Mouse (Mus musculus) limb, embryonic 10.5 days (tissue): ENCODE results near the gene Sh2d3c. TPM values are rescaled to one million over a fixed set of nuclear protein-coding genes. Genes with fewer than 3 reads are reported as not detected.

Experiments used
- DNase-seq: peaks from one replicate; pipeline ENCODE4 v3.0.0-alpha.2; 2017; ENCODE audit warnings: low spot score
- H3K27ac ChIP-seq: fragments of 300-500 bp; sonication (generic); 2 replicates; pipeline ENCODE4 v1.5.1; 2016; ENCODE audit warnings: mild to moderate bottlenecking
- H3K27me3 ChIP-seq: fragments of 300-500 bp; sonication (generic); 2 replicates; pipeline ENCODE4 v1.6.1; 2016; ENCODE audit warnings: low read depth, mild to moderate bottlenecking; ENCODE audit not compliant: poor library complexity, severe bottlenecking
- H3K36me3 ChIP-seq: fragments of 300-500 bp; sonication (generic); 2 replicates; pipeline ENCODE4 v1.6.1; 2016; ENCODE audit warnings: mild to moderate bottlenecking, moderate library complexity
- H3K4me1 ChIP-seq: fragments of 300-500 bp; sonication (generic); 2 replicates; pipeline ENCODE4 v1.6.1; 2016
- H3K4me3 ChIP-seq: fragments of 300-500 bp; sonication (generic); 2 replicates; pipeline ENCODE4 v1.5.1; 2016; ENCODE audit warnings: mild to moderate bottlenecking, moderate library complexity
- H3K9me3 ChIP-seq: fragments of 300-500 bp; sonication (generic); replicated peaks from 2 replicates; pipeline ENCODE4 v1.6.1; 2016; ENCODE audit warnings: mild to moderate bottlenecking
- WGBS: fragments of 180-500 bp; shearing (Covaris S2); methylation state at CpG from one replicate; pipeline ENCODE4 v1.1.7; 2016; 5-methylcytosine and 5-hydroxymethylcytosine counted together
- polyA plus RNA-seq: library from polyadenylated mRNA; unstranded; fragments of >200 nt; fragmentation: Nextera tagmentation; extraction: Ambion mirVana; gene quantifications from 2 replicates; pipeline ENCODE4 v1.2.1, GENCODE M21; 2016

Gene Sh2d3c
- polyA plus RNA-seq, 1 experiment from 2014 or later, result 20.9 TPM

DNA sequence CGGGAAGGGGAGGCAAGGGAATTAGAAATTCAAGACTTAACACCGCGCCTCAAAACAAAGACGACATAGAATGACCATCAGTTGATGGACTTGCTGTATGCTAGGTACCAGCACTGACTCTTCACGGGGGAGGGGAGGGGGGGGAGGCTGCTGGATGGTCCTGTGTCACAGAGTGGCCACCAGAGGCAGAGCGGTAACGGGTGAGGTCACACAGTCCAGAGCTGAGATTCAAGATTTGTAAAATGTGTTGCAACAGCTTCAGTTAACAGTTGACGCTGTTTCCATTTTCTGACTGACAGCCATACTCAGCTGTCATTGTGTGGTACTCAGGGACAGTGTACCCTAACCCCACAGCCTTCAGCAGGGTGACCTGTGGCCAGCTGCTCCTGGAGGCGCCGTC is 31.3 kb downstream of the Sh2d3c start:
- 74% methylated on average over 10 of the region's 10 CpGs for WGBS
- peaks cover 15% of the 10 kb centered on the region for H3K27me3 ChIP-seq
- DNase-seq, result no peak
- H3K27ac ChIP-seq, result no peak overlapping the region
- peaks cover 29% of the 10 kb centered on the region for H3K36me3 ChIP-seq
- peaks cover 29% of the 10 kb centered on the region for H3K4me1 ChIP-seq
- no peaks in the 10 kb centered on the region for H3K9me3 ChIP-seq
- H3K4me3 ChIP-seq, result peak overlapping the region; percentile 57; the same call in 1 of the 2 replicates

DNA sequence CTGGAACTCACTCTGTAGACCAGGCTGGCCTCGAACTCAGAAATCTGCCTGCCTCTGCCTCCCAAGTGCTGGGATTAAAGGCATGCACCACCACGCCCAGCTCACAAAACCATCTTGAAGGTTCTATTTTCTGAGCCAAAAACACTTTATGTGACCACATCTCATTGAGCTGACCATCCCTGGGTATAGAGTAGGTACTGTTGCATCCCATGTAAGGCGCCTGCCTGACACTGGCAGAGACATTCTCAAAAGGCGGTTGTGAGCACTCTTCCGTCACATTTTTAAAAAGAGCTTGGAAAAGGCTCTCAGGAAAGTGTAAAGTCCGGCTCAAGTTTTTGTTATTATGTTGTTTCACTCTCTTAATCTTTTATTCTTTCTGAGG is 35.8 kb downstream of the Sh2d3c start:
- H3K27me3 ChIP-seq, result peaks cover 15% of the 10 kb centered on the region
- no peak for DNase-seq
- H3K36me3 ChIP-seq, result peaks cover 35% of the 10 kb centered on the region
- peak overlapping the region; percentile 68 for H3K4me3 ChIP-seq
- H3K4me1 ChIP-seq, result peaks cover 24% of the 10 kb centered on the region
- no peaks in the 10 kb centered on the region for H3K9me3 ChIP-seq
- 35% methylated on average over 6 of the region's 6 CpGs for whole genome bisulfite sequencing
- H3K27ac ChIP-seq, result peak overlapping the region; percentile 95; the same call in 1 of the 2 replicates

DNA sequence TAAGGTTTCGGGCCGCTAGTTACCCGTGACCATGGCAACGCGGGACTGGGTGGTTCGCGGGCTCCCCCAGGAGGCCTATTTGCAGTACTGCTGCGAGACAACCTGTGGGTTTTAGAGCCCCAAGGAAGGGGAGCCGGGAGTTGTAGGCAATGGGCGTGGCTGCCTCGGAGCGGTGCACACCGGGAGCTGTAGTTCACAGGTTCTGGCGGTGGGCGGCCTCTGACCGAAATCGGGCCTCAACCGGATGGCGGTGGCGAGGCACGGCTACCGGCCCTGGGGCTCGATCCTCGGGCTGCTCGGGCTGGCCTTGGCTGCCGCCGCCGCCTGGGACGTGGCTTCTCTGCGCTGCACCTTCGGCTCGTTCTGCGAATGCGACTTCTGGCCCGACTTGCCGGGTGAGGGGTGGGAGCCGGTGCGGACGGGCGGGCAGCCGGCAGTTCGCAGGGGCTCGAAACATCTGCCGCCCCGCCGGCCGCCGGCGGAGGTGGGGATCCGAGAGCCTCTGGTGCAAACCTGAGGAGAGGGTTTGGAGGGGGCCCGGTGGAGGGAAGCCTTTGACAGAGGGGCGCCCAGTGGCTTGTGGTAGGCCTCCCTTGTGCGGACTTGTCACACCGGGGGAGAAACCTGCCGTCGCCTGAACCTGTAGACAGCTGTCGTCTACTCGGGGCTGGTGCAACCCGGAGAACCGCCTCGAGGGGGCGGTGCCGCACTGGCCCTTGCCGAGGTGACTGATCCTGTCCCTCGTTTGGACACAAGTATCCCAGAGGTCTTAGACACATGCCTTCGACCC is 36.4 kb downstream of the Sh2d3c start, which contains the start of gene Tor2a:
Gene Tor2a, plus strand, starts transcription at position 179 of the 790 bp plus-strand sequence.
- Histone ChIP-seq H3K9me3 (no peaks in the 10 kb centered on the region), H3K27ac (peak within 1 kb of the TSS; percentile 95), H3K27me3 (peaks cover 15% of the 10 kb centered on the region), H3K4me3 (peak within 1 kb of the TSS; percentile 68), H3K36me3 (peaks cover 41% of the 10 kb centered on the region), H3K4me1 (peaks cover 18% of the 10 kb centered on the region; the same call in 1 of the 2 replicates)
- under 1% methylated on average over 66 of the region's 66 CpGs for WGBS
- DNase-seq, result peak; percentile 95

DNA sequence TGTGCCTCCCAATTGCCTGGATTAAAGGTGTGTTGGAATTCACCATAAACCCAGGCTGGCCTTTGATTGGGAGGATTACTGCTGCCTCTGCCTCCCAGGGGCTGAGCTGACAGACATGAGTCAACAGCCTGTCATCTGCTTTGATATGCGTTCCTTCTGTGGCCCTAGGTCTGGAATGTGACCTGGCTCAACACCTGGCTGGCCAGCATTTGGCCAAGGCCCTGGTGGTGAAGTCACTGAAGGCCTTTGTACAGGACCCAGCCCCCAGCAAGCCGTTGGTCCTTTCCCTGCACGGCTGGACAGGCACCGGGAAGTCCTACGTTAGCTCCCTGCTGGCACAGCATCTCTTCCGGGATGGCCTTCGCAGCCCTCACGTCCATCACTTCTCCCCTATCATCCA is 37.6 kb downstream of the Sh2d3c start:
- no peak overlapping the region for H3K27ac ChIP-seq
- H3K4me1 ChIP-seq, result peaks cover 15% of the 10 kb centered on the region; the same call in 1 of the 2 replicates
- 0 out of 2 replicates have a peak, but pooled peaks cover 7% of the 10 kb centered on the region for H3K27me3 ChIP-seq
- WGBS, result 71% methylated on average over 8 of the region's 8 CpGs
- no peaks in the 10 kb centered on the region for H3K9me3 ChIP-seq
- H3K4me3 ChIP-seq, result no peak overlapping the region
- DNase-seq, result no peak
- H3K36me3 ChIP-seq, result peaks cover 40% of the 10 kb centered on the region

DNA sequence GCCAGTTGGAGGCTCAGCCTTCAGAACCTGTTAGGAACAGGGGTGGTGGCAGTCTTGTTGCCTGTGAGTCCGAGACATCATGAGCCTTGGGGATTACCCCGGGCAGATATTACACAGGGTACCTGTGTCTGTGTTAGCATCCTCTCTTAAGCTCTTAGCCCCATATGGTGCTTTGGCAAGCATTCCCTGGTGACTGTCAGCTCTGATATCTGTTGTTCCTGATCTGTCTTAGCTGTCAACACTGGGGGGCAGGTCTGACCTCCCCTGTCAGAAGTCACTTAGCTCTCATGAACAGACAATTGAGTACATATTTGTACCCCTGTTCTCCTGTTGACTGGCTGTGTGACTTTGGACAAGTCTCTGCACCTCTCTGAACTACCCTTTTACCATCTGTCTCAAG is 38.1 kb downstream of the Sh2d3c start:
- Histone ChIP-seq H3K27me3 (0 out of 2 replicates have a peak, but pooled peaks cover 7% of the 10 kb centered on the region), H3K9me3 (no peaks in the 10 kb centered on the region), H3K27ac (no peak overlapping the region), H3K4me1 (peaks cover 15% of the 10 kb centered on the region; the same call in 1 of the 2 replicates), H3K36me3 (peaks cover 40% of the 10 kb centered on the region), H3K4me3 (no peak overlapping the region)
- 86% methylated on average over 2 of the region's 2 CpGs for WGBS
- no peak for DNase-seq

DNA sequence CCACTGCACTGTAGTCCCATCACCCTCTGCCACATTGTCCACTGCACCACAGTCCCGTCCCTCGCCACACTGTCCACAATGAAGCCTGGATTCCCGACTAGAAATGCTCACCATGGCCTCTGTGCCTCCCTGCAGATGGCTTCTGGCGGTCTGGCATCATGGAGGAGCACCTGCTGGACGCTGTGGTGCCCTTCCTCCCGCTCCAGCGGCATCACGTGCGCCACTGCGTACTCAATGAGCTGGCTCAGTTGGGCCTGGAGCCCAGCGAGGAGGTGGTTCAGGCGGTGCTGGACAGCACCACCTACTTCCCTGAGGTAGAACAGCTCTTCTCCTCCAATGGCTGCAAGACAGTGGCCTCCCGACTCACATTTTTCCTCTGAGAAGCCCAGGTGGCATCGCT is 40.5 kb downstream of the Sh2d3c start:
- Histone ChIP-seq H3K27me3 (no peaks in the 10 kb centered on the region), H3K36me3 (peaks cover 34% of the 10 kb centered on the region), H3K27ac (no peak overlapping the region), H3K9me3 (no peaks in the 10 kb centered on the region), H3K4me3 (no peak overlapping the region), H3K4me1 (peaks cover 15% of the 10 kb centered on the region; the same call in 1 of the 2 replicates)
- WGBS, result 91% methylated on average over 14 of the region's 14 CpGs
- DNase-seq, result no peak

DNA sequence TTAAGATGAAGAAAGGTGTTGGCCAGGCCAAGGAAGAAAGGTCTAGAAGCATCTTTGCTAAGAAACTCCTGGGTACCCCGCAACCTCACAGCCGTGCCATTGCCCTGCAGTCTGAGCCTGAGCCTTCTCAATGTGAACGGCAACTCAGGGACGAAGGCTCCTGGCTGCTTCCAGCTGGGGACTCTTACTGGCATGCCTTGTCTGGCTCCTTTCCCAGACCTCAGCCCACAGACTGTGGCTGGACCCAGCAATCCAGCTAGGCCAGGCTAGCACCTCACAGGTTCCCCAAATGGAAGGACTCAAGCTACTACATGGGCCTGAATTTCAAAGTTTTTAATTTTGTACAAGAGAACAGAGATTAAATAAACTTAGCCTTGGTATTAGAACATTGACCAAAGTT is 41.0 kb downstream of the Sh2d3c start:
- Histone ChIP-seq H3K4me3 (no peak overlapping the region), H3K9me3 (no peaks in the 10 kb centered on the region), H3K27me3 (no peaks in the 10 kb centered on the region), H3K4me1 (peaks cover 12% of the 10 kb centered on the region; the same call in 1 of the 2 replicates), H3K27ac (no peak overlapping the region), H3K36me3 (peaks cover 34% of the 10 kb centered on the region)
- no peak for DNase-seq
- 95% methylated on average over 4 of the region's 4 CpGs for WGBS

DNA sequence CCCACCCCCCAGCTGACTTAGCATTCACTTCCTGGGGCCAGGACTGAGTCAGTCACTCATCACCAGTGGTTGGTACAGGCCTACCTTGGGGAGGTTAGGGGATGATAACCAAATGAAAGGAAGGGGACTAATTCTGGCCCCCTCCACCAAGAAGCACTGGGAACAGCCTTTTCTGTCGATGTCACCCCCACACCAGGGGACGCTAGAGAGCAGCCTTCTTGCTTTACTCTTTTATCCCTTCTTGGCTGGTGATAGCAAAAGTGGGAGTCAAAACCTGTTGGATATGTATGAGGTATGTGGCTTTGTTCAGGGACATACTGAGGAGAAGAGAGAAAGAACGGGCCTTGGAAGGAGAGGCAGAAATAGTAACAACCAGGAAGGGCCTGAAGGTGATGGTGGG is 42.5 kb downstream of the Sh2d3c start:
- H3K4me3 ChIP-seq, result no peak overlapping the region
- peaks cover 9% of the 10 kb centered on the region for H3K4me1 ChIP-seq
- no peaks in the 10 kb centered on the region for H3K27me3 ChIP-seq
- 83% methylated on average over 3 of the region's 3 CpGs for WGBS
- H3K27ac ChIP-seq, result no peak overlapping the region
- peaks cover 34% of the 10 kb centered on the region for H3K36me3 ChIP-seq
- H3K9me3 ChIP-seq, result no peaks in the 10 kb centered on the region
- no peak for DNase-seq

DNA sequence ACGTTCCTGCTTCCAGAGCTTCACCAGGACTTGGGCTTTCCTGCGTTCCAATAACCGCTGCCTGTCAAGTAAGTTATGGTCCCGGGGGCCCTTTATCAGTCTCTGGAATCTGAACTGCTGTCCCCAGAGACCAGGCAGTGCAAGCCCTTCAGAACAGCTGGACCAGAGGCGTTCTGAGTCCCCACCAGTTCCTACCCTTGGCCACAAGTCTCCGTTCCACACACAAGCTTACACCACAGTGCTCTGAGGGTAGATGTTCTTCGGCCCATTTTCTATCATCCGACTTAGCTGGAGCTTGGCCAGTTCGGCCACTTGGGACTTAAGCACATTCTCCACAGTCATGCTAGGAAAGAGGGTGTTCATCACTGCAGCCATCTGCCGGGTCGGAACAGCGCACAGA is 46.4 kb downstream of the Sh2d3c start:
- DNase-seq, result no peak
- WGBS, result 77% methylated on average over 12 of the region's 12 CpGs
- Histone ChIP-seq H3K9me3 (no peaks in the 10 kb centered on the region), H3K4me1 (peaks cover 16% of the 10 kb centered on the region), H3K27ac (no peak overlapping the region), H3K27me3 (no peaks in the 10 kb centered on the region), H3K36me3 (peaks cover 10% of the 10 kb centered on the region), H3K4me3 (no peak overlapping the region)

DNA sequence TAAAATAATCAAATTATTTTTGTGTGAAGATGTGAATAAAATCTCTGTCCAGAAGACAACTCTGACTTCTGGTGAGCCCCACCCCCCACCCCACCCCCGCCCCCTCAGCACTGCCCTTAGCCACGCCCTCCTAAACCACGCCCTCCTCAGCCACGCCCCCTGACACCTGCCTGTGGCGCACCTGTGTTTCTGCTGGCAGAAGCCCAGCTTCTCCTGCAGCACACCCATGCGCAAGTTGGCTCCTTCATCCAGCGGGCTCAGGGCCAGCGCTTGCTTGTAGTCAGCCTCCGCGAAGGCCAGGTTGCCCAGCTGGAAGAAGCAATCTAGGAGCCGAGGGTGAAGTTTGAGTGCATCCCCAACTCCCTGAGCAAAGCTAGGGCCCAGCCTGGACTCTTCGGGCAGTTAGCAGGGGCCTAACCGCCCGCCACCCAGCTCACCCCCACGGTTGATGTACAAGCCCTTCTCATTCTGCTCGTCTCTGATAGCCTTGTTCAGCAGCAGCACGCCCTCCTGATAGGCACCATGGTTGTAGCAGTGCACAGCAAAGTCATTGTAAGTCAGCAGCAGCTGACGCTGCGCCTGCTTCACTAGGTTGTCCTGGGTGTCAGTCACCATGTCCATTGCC is 47.9 kb downstream of the Sh2d3c start:
- Histone ChIP-seq H3K4me3 (no peak overlapping the region), H3K27ac (no peak overlapping the region), H3K36me3 (no peaks in the 10 kb centered on the region), H3K27me3 (no peaks in the 10 kb centered on the region), H3K9me3 (no peaks in the 10 kb centered on the region), H3K4me1 (peaks cover 16% of the 10 kb centered on the region)
- DNase-seq, result no peak
- 46% methylated on average over 19 of the region's 19 CpGs for WGBS

DNA sequence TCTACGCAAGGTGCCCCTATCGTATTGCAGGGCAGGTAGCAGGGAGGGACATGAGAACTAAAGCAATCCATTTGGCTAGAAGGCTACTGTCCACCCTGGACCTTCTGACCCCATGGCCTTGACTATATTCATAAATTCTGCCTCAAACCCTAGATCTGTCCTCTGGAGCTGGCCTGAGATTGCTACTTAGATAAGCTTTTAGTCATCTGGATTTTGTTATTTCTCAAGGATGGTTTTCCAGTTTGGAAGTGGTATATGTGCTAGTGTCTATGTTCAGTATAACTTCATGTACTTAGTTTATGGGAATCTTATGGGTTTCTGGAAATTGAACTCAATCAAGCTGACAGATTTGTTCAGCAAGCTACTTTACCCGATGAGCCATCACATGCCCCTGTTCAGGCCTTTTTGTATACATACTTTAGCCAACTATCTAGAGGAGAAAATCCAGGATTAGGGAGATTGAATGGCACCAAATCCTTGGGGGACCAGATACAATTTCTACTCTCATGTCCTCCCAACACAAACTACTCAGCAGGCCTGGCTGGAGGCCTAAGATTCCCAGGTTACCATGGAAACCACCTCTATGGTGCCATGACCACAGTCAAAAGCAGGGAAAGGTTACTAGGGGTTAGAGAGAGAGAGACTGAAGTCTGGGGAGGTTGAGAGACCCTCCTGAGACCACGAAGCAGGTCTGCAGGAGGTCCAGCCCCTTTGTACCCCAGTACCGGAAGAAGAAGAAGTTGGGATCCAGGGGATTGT is 48.7 kb downstream of the Sh2d3c start:
- Histone ChIP-seq H3K27me3 (no peaks in the 10 kb centered on the region), H3K4me3 (no peak overlapping the region), H3K27ac (no peak overlapping the region), H3K4me1 (peaks cover 16% of the 10 kb centered on the region), H3K36me3 (no peaks in the 10 kb centered on the region), H3K9me3 (no peaks in the 10 kb centered on the region)
- WGBS, result 89% methylated on average over 5 of the region's 5 CpGs
- no peak for DNase-seq

DNA sequence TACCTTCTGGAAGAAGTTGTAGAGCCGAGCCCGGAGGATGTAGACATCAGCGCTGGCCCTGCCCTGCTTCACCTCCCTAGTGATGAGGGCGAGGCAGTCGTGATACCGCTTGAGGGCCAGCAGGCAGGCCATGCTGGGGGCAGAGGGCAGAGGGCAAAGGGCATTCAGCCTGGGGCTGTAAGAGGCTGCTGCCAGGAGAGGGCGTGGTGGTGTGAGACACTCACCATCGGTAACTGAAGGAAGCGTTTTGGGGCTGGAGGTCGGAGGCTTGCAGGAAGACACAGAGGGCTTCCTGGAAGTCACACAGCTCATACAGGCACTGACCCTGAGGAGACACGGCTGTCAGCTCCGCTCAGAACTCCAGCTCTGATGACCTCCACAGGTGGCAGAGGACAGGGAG is 51.0 kb downstream of the Sh2d3c start:
- 29% methylated on average over 12 of the region's 12 CpGs for WGBS
- peaks cover 35% of the 10 kb centered on the region for H3K4me1 ChIP-seq
- DNase-seq, result no peak

More for the DNA sequence above, 51.0 kb downstream of the Sh2d3c start:
- no peaks in the 10 kb centered on the region for H3K9me3 ChIP-seq
- H3K36me3 ChIP-seq, result no peaks in the 10 kb centered on the region
- H3K27me3 ChIP-seq, result peaks cover 9% of the 10 kb centered on the region
- H3K4me3 ChIP-seq, result no peak overlapping the region
- no peak overlapping the region for H3K27ac ChIP-seq
